Mouse (Mus musculus) intestine, postnatal 0 days (tissue): ENCODE data around the gene Fut11. TPM values are rescaled to one million over a fixed set of nuclear protein-coding genes. Genes with fewer than 3 reads are reported as not detected.
A peak's percentile ranks its signal among the peaks of the same experiment; 100 is the strongest.

Experiments used
- ATAC-seq: fragments of 200-750 bp; cut with Nextera tagmentation; 2 replicates; pipeline ENCODE4 v1.8.0; 2017; ENCODE audit warnings: mild to moderate bottlenecking, moderate TSS enrichment, moderate library complexity
- H3K27ac ChIP-seq: fragments of 300-500 bp; sonication (generic); 2 replicates; pipeline ENCODE4 v1.5.1; 2014; ENCODE audit warnings: mild to moderate bottlenecking, low read depth, low read length, moderate library complexity
- H3K27me3 ChIP-seq: fragments of 300-500 bp; sonication (generic); replicated peaks from 2 replicates; pipeline ENCODE4 v1.6.1; 2014; ENCODE audit warnings: low read length, mixed read lengths; ENCODE audit not compliant: control insufficient read depth, insufficient read depth
- H3K36me3 ChIP-seq: fragments of 300-500 bp; sonication (generic); 2 replicates; pipeline ENCODE4 v1.6.1; 2014; ENCODE audit warnings: mild to moderate bottlenecking, moderate library complexity; ENCODE audit not compliant: control insufficient read depth, insufficient read depth
- H3K4me1 ChIP-seq: fragments of 300-500 bp; sonication (generic); replicated peaks from 2 replicates; pipeline ENCODE4 v1.6.1; 2014; ENCODE audit warnings: antibody characterized with exemption, low read length, mixed read lengths; ENCODE audit not compliant: control insufficient read depth, insufficient read depth
- H3K4me2 ChIP-seq: fragments of 300-500 bp; sonication (generic); replicated peaks from 2 replicates; pipeline ENCODE4 v1.6.1; 2014; ENCODE audit warnings: low read depth, mild to moderate bottlenecking, moderate library complexity
- H3K4me3 ChIP-seq: fragments of 300-500 bp; sonication (generic); 2 replicates; pipeline ENCODE4 v1.5.1; 2014; ENCODE audit warnings: low read depth, low read length
- H3K9ac ChIP-seq: fragments of 300-500 bp; sonication (generic); 2 replicates; pipeline ENCODE4 v1.6.1; 2014; ENCODE audit warnings: mild to moderate bottlenecking, low read depth, low read length
- H3K9me3 ChIP-seq: fragments of 300-500 bp; sonication (generic); 2 replicates; pipeline ENCODE4 v1.6.1; 2016; ENCODE audit warnings: mixed run types; ENCODE audit not compliant: control insufficient read depth
- CTCF ChIP-seq: sonication (generic); IDR thresholded peaks from 2 replicates; pipeline ENCODE4 v1.5.1; 2016; ENCODE audit warnings: low read depth, mild to moderate bottlenecking, control low read depth, antibody characterized with exemption, moderate library complexity
- WGBS: fragments of 180-500 bp; shearing (Covaris S2); extraction: QIAGEN DNeasy Blood & Tissue Kit; methylation state at CpG from one replicate; pipeline ENCODE4 v1.1.7; 2014; 5-methylcytosine and 5-hydroxymethylcytosine counted together
- polyA plus RNA-seq: library from polyadenylated mRNA; unstranded; fragments of >200 nt; fragmentation: Nextera tagmentation; extraction: Ambion mirVana; gene quantifications from 2 replicates; pipeline ENCODE4 v1.2.1, GENCODE M21; 2015

Fut11 gene
- polyA plus RNA-seq, 1 experiment from 2014 or later: 7.4 TPM

DNA sequence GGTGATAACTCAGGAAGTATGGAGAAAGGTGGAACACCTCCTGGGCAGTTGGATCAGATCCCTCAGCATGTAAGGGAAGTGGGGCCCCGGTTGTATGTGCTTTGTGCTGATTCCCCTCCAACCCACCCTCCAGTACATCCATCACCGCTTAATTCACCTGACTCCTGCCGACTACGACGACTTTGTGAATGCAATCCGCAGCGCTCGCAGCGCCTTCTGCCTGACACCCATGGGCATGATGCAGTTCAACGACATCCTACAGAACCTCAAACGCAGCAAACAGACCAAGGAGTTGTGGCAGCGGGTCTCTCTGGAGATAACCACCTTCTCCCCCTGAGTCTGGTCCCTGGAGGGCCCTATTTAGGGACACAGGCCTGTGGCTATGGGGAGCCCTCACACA is 28.2 kb downstream of the Fut11 start:
- 92% methylated on average over 12 of the region's 12 CpGs for WGBS
- no peak for ATAC-seq
- no peaks in the 10 kb centered on the region for H3K27me3 ChIP-seq
- H3K4me3 ChIP-seq: no peak overlapping the region
- no peak overlapping the region for H3K9ac ChIP-seq
- no peaks in the 10 kb centered on the region for H3K9me3 ChIP-seq
- 0 out of 2 replicates have a peak, but pooled peaks cover 7% of the 10 kb centered on the region for H3K4me1 ChIP-seq
- peaks cover 90% of the 10 kb centered on the region for H3K36me3 ChIP-seq
- no peak overlapping the region for H3K27ac ChIP-seq
- no peak overlapping the region for H3K4me2 ChIP-seq
- no peak for TF ChIP-seq CTCF

DNA sequence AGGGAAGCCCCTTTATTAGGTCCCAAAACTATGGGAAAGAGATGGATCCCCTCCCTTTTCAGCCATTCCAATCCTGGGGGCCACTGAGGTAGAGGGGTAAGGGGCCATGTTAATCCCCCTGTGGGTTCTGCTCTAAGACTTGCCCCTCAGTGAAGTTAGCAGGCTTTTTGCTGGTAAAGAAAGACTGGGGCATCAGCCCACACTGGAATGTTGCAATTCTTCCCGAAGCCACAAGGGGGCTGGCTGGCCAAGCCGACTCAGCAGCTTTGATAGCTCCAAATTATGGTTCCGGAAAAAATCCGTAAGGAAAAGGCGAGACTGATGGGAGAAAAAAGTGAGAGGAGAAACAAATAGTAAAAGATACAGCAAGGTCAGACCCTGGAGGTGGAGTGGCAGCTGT is 29.3 kb downstream of the Fut11 start:
- Histone ChIP-seq H3K4me1 (0 out of 2 replicates have a peak, but pooled peaks cover 7% of the 10 kb centered on the region), H3K27ac (no peak overlapping the region; the same call in 1 of the 2 replicates), H3K9ac (no peak overlapping the region), H3K4me2 (no peak overlapping the region), H3K9me3 (no peaks in the 10 kb centered on the region), H3K4me3 (no peak overlapping the region), H3K36me3 (peaks cover 92% of the 10 kb centered on the region), H3K27me3 (no peaks in the 10 kb centered on the region)
- peak; percentile 89 for TF ChIP-seq CTCF
- WGBS: 12% methylated on average over 5 of the region's 5 CpGs
- no peak for ATAC-seq

DNA sequence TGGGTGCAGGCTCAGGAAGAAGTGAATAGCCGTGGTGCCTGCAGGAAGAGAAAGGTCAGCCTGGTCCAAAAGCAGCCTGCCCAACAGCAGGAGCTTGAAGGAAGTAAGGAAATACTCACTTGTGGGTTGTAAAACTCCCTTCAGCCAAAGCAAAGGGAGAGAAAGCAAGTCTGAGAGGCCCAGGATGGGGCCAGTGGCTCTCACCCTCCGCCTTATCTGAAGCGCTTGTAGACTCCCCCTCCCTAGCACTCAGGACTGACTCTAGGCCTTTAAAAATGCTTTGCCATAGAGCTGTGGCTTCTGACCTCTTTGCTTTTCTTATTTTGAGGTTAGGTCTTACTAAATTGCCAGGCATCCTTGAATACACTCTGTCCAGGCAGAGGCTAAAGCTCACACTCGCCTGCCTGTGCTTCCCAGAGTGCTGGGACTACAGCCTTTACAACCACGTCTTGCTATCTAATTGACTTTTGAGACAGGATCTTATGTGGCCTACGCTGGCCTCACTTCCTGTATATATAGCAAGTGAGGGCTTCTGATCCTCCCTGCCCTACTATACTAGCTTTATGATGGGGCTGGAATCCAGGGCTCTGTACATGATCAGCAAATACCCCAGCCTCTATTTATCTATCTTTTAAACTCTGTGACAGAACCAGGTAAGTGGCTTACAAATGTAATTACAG is 31.0 kb downstream of the Fut11 start:
- peak; percentile 83 for ATAC-seq
- Histone ChIP-seq H3K4me2 (peak overlapping the region; percentile 27; the same call in 1 of the 2 replicates), H3K4me3 (no peak overlapping the region), H3K9me3 (no peaks in the 10 kb centered on the region), H3K36me3 (peaks cover 93% of the 10 kb centered on the region), H3K4me1 (0 out of 2 replicates have a peak, but pooled peaks cover 7% of the 10 kb centered on the region), H3K27ac (peak overlapping the region; percentile 79), H3K9ac (no peak overlapping the region), H3K27me3 (no peaks in the 10 kb centered on the region)
- TF ChIP-seq CTCF: no peak
- WGBS: 33% methylated on average over 6 of the region's 6 CpGs

DNA sequence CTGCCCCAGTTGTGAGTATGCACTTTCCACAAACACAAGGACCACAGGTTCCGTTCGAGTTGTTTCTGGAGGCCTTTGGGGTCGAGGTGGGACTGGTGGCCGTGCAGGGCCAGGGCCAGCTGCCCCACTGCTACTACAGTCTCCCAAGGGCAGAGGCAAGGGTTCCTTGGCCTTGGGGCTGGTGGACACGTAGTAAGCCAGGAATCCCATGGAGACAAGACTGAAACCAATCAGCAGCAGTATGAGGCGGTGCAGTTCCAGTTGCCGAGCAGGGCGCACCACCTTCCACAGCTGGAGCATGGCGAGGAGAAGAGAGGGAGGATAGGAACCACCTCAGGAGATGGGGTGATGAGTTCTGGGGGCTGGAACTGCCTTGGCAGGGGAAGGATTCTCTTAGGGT is 35.1 kb downstream of the Fut11 start:
- H3K9me3 ChIP-seq: no peaks in the 10 kb centered on the region
- H3K9ac ChIP-seq: no peak overlapping the region
- 93% methylated on average over 9 of the region's 9 CpGs for WGBS
- H3K27ac ChIP-seq: no peak overlapping the region
- no peak for ATAC-seq
- H3K27me3 ChIP-seq: no peaks in the 10 kb centered on the region
- H3K4me1 ChIP-seq: peaks cover 7% of the 10 kb centered on the region; the same call in 1 of the 2 replicates
- TF ChIP-seq CTCF: no peak
- no peak overlapping the region for H3K4me2 ChIP-seq
- H3K36me3 ChIP-seq: peaks cover 67% of the 10 kb centered on the region
- no peak overlapping the region for H3K4me3 ChIP-seq

DNA sequence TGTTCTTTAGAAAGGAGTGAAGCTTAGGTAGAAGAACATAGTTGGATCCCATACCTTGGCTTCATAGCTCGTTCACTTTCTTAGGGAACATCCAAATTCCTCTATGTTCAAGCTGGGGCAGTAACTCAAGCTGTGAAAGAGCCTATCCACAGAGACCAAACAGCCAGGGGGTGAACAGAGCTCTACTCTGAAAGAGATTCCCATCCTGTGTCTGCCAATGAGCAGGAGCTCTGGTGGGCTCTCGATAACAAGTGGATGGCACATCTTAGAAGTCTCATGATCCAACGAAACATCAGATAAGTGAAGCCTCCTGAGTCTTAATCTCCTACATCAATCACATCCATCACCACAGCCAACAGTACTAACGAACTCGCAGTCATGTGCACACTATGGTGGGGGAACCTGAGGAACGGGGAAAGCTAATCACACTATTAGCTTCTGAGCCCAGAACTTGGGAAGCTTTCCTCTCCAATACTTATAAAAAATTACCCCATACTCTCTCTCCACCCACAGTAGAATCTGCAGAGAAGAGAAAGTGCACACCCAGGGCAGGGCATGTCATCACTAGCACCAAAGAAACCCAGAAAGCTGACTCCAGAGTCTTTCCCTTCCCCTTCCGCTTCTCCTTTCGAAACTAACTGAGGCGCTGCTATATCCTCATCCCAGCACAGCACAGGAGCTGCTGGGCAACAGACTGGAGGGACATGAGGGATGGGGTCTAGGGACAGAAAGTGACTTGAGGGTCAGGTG is 36.3 kb downstream of the Fut11 start:
- Histone ChIP-seq H3K9ac (no peak overlapping the region), H3K4me2 (no peak overlapping the region), H3K4me3 (no peak overlapping the region), H3K9me3 (no peaks in the 10 kb centered on the region), H3K4me1 (peaks cover 3% of the 10 kb centered on the region; the same call in 1 of the 2 replicates), H3K36me3 (peaks cover 57% of the 10 kb centered on the region), H3K27me3 (no peaks in the 10 kb centered on the region), H3K27ac (no peak overlapping the region)
- no peak for TF ChIP-seq CTCF
- WGBS: 86% methylated on average over 9 of the region's 9 CpGs
- ATAC-seq: no peak

DNA sequence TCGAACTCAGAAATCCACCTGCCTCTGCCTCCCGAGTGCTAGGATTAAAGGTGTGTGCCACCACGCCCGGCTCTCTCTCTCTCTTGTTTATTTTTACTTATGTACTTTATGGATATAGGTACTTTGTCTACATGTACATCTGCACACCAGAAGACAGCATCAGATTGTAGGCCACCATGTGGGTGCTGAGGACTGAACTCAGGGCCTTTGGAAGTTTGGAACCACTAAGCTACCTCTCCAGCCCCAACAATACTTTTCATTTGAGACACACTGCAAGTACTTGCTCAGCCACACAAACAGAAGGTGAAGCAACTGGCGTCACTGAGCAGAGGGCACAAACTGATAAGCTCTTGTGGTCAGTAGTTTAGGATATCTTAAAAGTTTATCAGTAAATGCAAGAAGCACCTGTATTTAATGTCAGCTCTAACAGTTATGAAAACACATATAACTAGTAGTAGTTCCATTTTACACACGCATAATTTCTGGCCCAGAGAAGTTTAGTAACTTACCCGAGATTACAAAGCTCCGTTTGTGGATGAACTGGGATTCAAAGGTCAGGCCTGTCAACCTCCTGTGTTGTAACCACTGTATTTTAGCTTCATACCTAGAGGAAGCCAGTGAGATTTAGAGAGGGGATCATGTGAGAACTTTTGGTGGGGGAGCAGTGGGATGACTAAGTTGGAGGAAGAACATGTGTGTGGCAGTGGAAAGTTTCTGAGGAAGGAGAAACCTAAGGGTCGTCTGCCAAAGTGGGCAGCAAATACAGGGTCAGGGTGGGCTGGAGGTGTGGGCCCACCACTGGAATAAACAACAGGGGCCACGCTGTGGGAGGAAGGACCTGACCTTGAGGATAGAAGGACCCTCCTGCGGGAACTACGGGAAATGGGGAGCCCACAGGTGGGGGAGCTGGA is 38.5 kb downstream of the Fut11 start:
- Histone ChIP-seq H3K27ac (peak overlapping the region; percentile 94), H3K4me3 (peak overlapping the region; percentile 73), H3K4me2 (peak overlapping the region; percentile 94), H3K9me3 (no peaks in the 10 kb centered on the region), H3K27me3 (no peaks in the 10 kb centered on the region), H3K4me1 (peaks cover 3% of the 10 kb centered on the region; the same call in 1 of the 2 replicates), H3K9ac (peak overlapping the region; percentile 85), H3K36me3 (peaks cover 48% of the 10 kb centered on the region)
- TF ChIP-seq CTCF: no peak
- ATAC-seq: no peak
- WGBS: 32% methylated on average over 12 of the region's 12 CpGs
